Mouse (Mus musculus) testis, postnatal 10 days (tissue): ENCODE measurements at regions not wholly inside any gene's neighbourhood (a gene's known extent, or its start where the extent isn't known, plus 50 kb on each side); places are given as distances from the start of the nearest gene placed in this dataset.
A peak's percentile ranks its signal among the peaks of the same experiment; 100 is the strongest.

Experiments
- DNase-seq: peaks from one replicate; pipeline ENCODE4 v3.0.0; 2021; ENCODE audit warnings: low spot score

DNA sequence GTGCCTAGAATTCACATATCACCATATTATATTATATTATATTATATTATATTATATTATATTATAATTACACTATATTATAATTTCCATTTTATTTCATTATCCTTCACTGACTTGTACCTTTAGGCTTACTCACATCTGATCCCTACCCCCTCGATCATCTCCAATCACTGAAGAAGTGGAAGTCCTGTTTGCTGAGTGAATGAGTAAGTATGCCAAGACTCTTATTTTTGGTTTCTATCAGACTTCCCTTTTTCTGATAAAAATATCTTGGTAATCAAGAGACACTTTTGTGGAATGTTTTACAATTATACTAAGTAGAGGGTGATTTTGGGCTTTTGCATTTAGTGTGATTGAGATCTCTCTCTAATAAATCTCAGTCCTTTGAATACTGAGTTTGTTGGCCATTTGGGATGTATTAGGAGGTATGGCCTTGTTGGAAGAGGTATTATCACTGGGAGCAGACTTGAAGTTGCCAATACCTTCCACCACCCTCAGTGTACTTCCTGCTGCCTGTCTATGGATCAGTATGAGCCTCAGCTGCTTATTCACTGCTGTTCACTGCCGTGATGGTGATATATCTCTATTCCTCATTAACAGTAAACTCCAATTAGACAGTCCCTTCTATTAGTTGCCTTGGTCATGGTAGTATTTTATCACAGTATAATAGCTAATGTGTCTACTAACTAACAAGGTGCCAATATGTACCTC is 665.3 kb downstream of the Adgrl2 start:
- DNase-seq = no peak

DNA sequence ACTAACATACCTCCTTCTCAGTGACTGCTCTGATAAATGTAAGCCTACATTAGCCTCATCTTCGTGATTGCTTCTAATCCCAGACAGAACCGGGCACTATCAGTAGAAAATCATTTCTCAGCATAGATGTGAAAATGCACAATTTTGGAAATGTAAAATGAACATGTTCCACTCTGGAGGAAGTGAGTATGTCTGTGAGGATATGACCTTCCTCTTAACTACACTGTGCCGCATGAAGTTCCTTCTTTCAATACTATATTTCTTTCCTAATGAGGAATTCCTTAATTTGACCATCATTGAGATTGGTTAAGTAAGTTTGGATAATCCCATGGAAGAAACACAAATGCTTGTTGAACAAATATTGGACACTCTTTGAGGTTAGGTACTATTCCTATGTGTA is 668.5 kb downstream of the Adgrl2 start:
- DNase-seq = no peak

GRCm38 (mm10) chr3:148316198-148316597 is 674.2 kb downstream of the Adgrl2 start:
- DNase-seq = no peak

- DNase-seq = no peak
Measured at GRCm38 (mm10) chr3:148315286-148315685, 675.1 kb downstream of the Adgrl2 start.

GRCm38 (mm10) chr3:148295515-148295914 is 694.8 kb downstream of the Adgrl2 start:
- no peak for DNase-seq

DNA sequence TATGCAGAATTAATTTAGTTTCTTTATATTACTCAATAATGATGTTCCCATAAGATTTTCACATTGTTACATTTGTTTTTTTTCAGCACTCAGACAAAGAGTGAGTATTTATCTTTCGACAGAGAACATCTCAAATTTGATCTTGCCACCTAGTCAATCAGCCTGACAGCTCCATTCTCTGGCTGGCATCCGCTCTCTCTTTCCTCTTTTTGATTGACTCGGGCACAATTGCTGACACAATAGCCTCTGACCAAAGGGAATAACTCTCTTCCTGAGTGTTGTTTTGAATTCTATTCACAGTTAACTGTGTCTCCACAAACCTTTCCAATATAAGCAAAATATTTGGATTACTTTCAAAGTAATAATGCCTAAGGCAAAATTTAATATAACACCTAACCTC is 711.4 kb downstream of the Adgrl2 start:
- no peak for DNase-seq

DNA sequence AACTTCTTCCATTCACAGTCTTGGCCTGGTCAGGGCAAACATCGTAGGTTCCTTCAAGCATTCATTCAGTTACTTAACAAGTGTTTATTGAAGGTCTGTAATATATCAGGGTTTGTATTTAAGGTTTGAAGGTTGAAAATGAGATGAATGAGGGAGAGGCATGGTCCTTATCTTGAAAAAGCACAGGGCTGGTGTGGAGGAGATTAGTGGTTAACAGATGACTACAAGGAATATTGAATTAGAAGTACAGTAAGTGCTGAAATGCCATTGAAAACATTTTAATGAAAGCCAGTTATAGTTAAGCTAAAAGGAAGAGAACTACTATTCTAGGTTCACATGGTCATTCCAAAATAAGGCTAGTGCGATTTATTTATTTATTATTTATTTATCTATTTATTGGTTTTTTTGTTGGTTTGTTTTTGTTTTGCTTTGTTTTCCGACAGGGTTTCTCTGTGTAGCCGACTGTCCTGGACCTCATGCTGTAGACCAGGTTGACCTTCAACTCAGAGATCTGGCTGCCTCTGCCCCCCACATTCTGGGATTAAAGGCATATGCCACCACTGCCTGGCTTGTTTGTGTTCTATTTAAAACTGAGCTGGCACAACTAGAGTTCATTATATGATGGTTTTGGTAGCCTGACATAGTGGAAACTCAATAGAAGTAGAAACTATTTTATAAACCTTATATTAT is 718.1 kb downstream of the Adgrl2 start:
- no peak for DNase-seq

GRCm38 (mm10) chr3:148268812-148269211 is 721.5 kb downstream of the Adgrl2 start:
- DNase-seq = no peak

- DNase-seq = no peak
Measured at GRCm38 (mm10) chr3:148259211-148259610, 731.1 kb downstream of the Adgrl2 start.

GRCm38 (mm10) chr3:148248617-148249016 is 741.7 kb downstream of the Adgrl2 start:
- DNase-seq = no peak

- no peak for DNase-seq
Measured at GRCm38 (mm10) chr3:148246786-148247185, 743.6 kb downstream of the Adgrl2 start.

DNA sequence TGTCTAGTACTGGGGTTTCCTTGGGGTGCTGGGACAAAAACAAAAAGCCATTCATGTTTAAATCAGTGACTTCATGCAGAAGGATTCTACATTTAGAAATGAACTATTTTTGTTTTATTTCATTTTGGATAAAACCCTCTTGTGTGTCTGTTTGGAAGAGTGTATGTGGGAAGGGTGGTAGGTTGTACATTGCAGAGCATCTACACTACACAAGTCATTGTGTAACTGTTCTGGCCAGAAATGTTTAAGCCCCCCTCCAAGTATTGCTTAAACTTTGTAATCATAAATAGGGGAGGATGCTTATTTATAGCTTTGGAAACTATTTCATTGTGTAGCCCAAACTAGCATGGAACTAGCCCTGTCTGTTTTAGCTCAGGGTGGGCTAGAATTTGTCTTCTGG is 752.3 kb downstream of the Adgrl2 start:
- DNase-seq = no peak

- peak; percentile 43 for DNase-seq
Measured at GRCm38 (mm10) chr3:148237555-148237954, 752.8 kb downstream of the Adgrl2 start.

DNA sequence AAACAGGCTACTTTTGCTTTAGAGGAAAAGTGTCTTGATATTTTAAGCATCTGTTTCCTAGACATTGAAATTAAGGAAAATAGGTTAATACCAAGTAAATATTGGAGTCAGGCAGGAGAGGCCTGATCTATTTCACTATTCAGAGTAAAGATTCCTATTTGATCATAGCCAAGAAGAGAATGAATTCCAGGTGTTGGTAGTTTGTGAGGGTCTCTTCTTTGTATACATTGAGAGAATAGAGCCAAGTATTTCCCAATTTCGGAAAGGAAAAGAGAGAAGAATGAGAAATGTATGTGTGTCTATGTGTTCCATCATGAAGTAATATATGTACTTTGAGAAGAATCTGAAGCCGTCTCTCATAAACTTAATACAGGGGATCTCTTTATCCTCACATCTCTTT is 756.7 kb downstream of the Adgrl2 start:
- no peak for DNase-seq

DNA sequence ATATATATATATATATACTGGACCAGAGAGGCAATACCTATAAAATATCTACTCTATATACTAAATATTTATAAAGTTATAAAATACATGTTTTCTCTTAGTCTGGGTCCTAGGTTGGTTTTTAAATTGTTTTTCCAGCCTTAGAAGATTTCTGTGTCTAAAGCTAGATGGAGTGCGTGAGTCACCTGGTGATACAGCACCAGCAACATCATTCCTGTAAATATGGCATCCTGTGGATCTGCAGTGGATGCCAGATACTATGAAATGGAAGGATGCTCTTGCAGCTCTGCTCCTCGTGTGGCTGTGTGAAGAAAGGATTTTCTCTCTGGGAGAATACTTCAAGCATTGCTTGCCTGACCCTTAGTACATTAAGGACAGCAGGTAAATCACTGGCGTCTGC is 761.2 kb downstream of the Adgrl2 start:
- no peak for DNase-seq

- no peak for DNase-seq
Measured at GRCm38 (mm10) chr3:148228002-148228707, 762.2 kb downstream of the Adgrl2 start.

DNA sequence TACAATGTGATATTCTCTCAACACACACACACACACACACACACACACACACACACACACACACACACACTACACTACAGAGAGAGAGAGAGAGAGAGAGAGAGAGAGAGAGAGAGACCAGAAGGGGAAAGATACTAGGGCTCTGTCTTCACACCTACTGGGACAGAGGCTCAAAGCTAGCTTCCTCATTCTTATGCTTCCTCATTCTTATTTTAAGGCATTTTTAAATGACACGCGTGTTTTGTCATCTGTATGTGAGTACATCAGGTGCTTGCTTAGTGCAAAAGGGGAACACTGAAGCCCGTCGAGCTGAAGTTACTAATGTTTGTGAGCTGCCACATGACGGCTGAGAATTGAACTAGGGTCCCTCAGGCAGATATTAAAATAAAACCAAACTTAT is 769.5 kb downstream of the Adgrl2 start:
- no peak for DNase-seq

DNA sequence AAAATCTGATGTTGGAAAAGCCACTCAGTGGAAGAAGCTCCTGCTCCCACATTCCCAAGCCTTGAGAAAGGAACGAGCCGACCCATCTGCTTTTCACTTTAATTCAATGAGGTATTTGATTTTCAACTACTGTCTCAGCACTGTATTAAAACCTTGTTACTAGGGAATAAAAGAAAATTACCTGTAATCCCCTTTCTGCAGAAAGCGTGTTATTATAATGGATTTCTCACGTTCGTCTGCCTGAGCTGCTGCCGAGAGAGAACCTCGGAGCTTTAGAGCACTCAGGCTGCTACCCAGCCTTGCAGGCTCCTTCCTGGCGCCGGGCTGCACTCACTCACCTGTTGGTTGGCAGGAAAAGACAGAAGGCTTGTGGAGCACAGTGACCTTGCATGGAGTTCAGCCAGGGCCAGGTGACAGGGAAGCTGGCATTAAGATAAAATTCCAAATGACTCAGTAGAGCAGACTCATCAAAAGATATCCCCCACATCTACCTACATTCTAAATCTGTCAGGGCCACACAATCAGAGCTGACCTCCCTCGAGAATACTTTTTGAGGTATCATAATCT is 770.2 kb downstream of the Adgrl2 start:
- DNase-seq = no peak

DNA sequence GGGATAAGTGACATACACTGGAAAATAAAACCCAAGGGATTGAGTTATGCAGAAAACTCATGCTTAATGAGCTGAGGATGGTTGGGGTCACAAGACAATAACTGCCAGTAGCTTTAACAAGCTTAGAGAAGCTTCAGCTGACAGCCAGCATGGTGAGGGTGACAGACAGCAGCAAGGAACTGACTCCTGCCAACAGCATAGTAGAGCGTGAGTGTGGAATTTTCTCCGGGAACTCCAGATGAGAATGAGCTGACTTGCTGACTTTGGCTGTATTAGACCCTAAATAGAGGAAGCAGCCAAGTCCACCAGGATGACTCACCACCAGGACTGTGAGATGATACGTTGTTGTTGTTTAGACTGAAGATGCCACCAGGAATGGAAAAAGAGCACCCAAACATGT is 788.2 kb downstream of the Adgrl2 start:
- no peak for DNase-seq

GRCm38 (mm10) chr3:148186704-148187103 is 803.7 kb downstream of the Adgrl2 start:
- DNase-seq = no peak

- DNase-seq = no peak
Measured at GRCm38 (mm10) chr3:148167556-148167955, 822.8 kb downstream of the Adgrl2 start.

- no peak for DNase-seq
Measured at GRCm38 (mm10) chr3:148159059-148159458, 831.3 kb downstream of the Adgrl2 start.

DNA sequence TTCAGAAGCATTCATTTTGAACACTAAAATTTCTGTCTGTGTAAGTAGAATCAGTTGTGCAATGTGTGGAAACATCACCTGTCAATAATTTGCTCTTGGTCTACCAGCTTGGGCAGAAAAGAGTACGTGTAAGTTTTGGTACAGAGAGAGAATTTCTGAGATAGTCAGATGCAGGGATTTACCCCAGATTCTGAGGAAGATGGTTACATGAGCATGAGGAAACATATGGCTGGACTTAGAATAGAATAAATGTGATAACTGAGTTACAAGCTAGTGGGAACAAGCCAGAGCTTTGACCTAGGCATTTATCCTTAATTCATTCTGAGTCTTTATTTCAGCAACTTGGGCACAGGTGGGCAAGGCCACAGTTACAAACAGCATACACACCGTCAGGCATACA is 831.8 kb downstream of the Adgrl2 start:
- DNase-seq = no peak
